In genomic region chr2:126450937-126451302, GRCm38 (mm10) we compare ENCODE assay signal across 7 mouse cellular contexts. TPM values are rescaled to one million over a fixed set of nuclear protein-coding genes. Genes with fewer than 3 reads are reported as not detected.
DNase-seq lines count a peak whose midpoint lies in the region; ATAC-seq and TF ChIP-seq lines count a peak whose summit lies in the region.

No protein-coding gene starts in this region.

- ATAC-seq in heart, embryonic 14.5 days (ENCODE audit: insufficient number of reproducible peaks, insufficient read depth, low FRiP score, low read depth): no peak
- no peak for ATAC-seq in embryonic facial prominence, embryonic 15.5 days (ENCODE audit: insufficient number of reproducible peaks, low FRiP score, low TSS enrichment, low read depth)
- ATAC-seq in limb, embryonic 12.5 days (ENCODE audit: insufficient number of reproducible peaks, insufficient read depth, low FRiP score, low TSS enrichment, low read depth): no peak
- ATAC-seq in megakaryocyte-erythroid progenitor cell, adult 5-6 weeks (replicated peaks; ENCODE audit: low FRiP score, low TSS enrichment, poor library complexity, severe bottlenecking): no peak

- H3K36me3 ChIP-seq in heart, embryonic 14.5 days (ENCODE audit: control insufficient read depth, insufficient read depth, low read length): no peaks in the 10 kb centered on the region
- H3K36me3 ChIP-seq in E14TG2a.4 (ENCODE audit: insufficient read depth, low read length): no peaks in the 10 kb centered on the region
- H3K36me3 ChIP-seq in embryonic facial prominence, embryonic 15.5 days: no peaks in the 10 kb centered on the region
- no peaks in the 10 kb centered on the region for H3K36me3 ChIP-seq in limb, embryonic 12.5 days

- peaks cover 11 to 14% of the 10 kb centered on the region in 2 experiments for H3K4me1 ChIP-seq in heart, embryonic 14.5 days (ENCODE audit: control insufficient read depth in 2 of 2, insufficient read depth in 2 of 2, low read length in 2 of 2)
- H3K4me1 ChIP-seq in E14TG2a.4 (replicated peaks; ENCODE audit: low read depth, low read length): 0 out of 2 replicates have a peak, but pooled peaks cover 3% of the 10 kb centered on the region
- peaks cover 12% of the 10 kb centered on the region for H3K4me1 ChIP-seq in embryonic facial prominence, embryonic 15.5 days
- H3K4me1 ChIP-seq in limb, embryonic 12.5 days (replicated peaks): peaks cover 12% of the 10 kb centered on the region; the same call in 1 of the 2 replicates

- H3K4me3 ChIP-seq in heart, embryonic 14.5 days (ENCODE audit: control insufficient read depth in 1 of 2, insufficient read depth in 1 of 2, low read depth in 1 of 2, low read length in 2 of 2): no peak overlapping the region
- peak overlapping the region; percentile 32; the same call in 1 of the 2 replicates for H3K4me3 ChIP-seq in E14TG2a.4 (replicated peaks; ENCODE audit: low read length)
- H3K4me3 ChIP-seq in embryonic facial prominence, embryonic 15.5 days (replicated peaks): no peak overlapping the region
- no peak overlapping the region for H3K4me3 ChIP-seq in limb, embryonic 12.5 days (replicated peaks)

- H3K4me2 ChIP-seq in heart, embryonic 14.5 days (ENCODE audit: low read length): peak overlapping the region; percentile 41
- peak overlapping the region; percentile 38 for H3K4me2 ChIP-seq in embryonic facial prominence, embryonic 15.5 days (replicated peaks)
- H3K4me2 ChIP-seq in limb, embryonic 12.5 days: no peak overlapping the region

- no peaks in the 10 kb centered on the region for H3K9me3 ChIP-seq in heart, embryonic 14.5 days (ENCODE audit: control insufficient read depth, low read length)
- no peaks in the 10 kb centered on the region for H3K9me3 ChIP-seq in E14TG2a.4 (ENCODE audit: low read length)
- H3K9me3 ChIP-seq in embryonic facial prominence, embryonic 15.5 days (replicated peaks): no peaks in the 10 kb centered on the region
- H3K9me3 ChIP-seq in limb, embryonic 12.5 days: no peaks in the 10 kb centered on the region

- 55% methylated on average over 7 of the region's 7 CpGs for WGBS in heart, embryonic 14.5 days
- whole genome bisulfite sequencing in embryonic facial prominence, embryonic 15.5 days: 53% methylated on average over 7 of the region's 7 CpGs
- whole genome bisulfite sequencing in limb, embryonic 12.5 days: 77% methylated on average over 7 of the region's 7 CpGs

- peak overlapping the region; percentile 47; the same call in 1 of the 2 replicates for H3K9ac ChIP-seq in heart, embryonic 14.5 days (ENCODE audit: low read length)
- H3K9ac ChIP-seq in embryonic facial prominence, embryonic 15.5 days: no peak overlapping the region
- H3K9ac ChIP-seq in limb, embryonic 12.5 days (replicated peaks): no peak overlapping the region

- DNase-seq in heart, postnatal 10 days: no peak
- no peak for DNase-seq in layer of hippocampus, adult 9-11 months

- intact Hi-C loops in heart, postnatal 10 days (cut with DNase I): no loop called here

- no peaks in the 10 kb centered on the region for H3K27me3 ChIP-seq in heart, embryonic 14.5 days (ENCODE audit: control insufficient read depth, insufficient read depth, low read length)
- H3K27me3 ChIP-seq in E14TG2a.4 (ENCODE audit: insufficient read depth, low read length): no peaks in the 10 kb centered on the region
- no peaks in the 10 kb centered on the region for H3K27me3 ChIP-seq in embryonic facial prominence, embryonic 15.5 days
- no peaks in the 10 kb centered on the region for H3K27me3 ChIP-seq in limb, embryonic 12.5 days

- TF ChIP-seq CTCF in E14TG2a.4 (conservative IDR thresholded peaks at IDR 0.05; ENCODE audit: low read length): no peak

- peak overlapping the region; percentile 97 to 98 for H3K27ac ChIP-seq in heart, embryonic 14.5 days (replicated peaks in 1 of 2; ENCODE audit: control insufficient read depth in 1 of 2, insufficient read depth in 1 of 2, low read depth in 2 of 2, low read length in 2 of 2)
- peak overlapping the region; percentile 83 for H3K27ac ChIP-seq in embryonic facial prominence, embryonic 15.5 days (replicated peaks)
- H3K27ac ChIP-seq in limb, embryonic 12.5 days: peak overlapping the region; percentile 64

RNA-seq across cellular contexts. Expression of gene Atp8b4, which starts 49.6 kb away (rescaled TPM):
- polyA plus RNA-seq in heart, embryonic 14.5 days (2014; fragmentation: Nextera tagmentation; extraction: Ambion mirVana): 0.08 and 0.16 TPM in 2 replicates
- total RNA-seq in heart, postnatal 10 days (2021): under 1 TPM; 0.35 to 0.38 TPM
- polyA plus RNA-seq in embryonic facial prominence, embryonic 15.5 days (2015; fragmentation: Nextera tagmentation; extraction: Ambion mirVana): 3.0 and 3.4 TPM in 2 replicates
- polyA plus RNA-seq in limb, embryonic 12.5 days (2016; fragmentation: Nextera tagmentation; extraction: Ambion mirVana): 0.13 and 0.26 TPM in 2 replicates
- total RNA-seq in megakaryocyte-erythroid progenitor cell, adult 5-6 weeks (2014; fragmentation: Nextera tagmentation): 1.6 and 2.6 TPM in 2 replicates
- total RNA-seq in megakaryocyte-erythroid progenitor cell, adult 5-6 weeks (2017): 2.2 and 4.3 TPM in 2 replicates
